Mouse (Mus musculus): ENCODE results near the gene Txn2.

GRCm38 (mm10) chr15:77875953-77876352, 52.9 kb downstream of the Txn2 start:
- TF ChIP-seq CTCF (conservative IDR thresholded peaks at IDR 0.05; ENCODE audit: low read length) (no peak), NANOG (IDR thresholded peaks at IDR 0.05; ENCODE audit: borderline replicate concordance, low read length) (no peak)
